Mouse (Mus musculus) heart, adult 2 months (tissue): Measurements from ENCODE around the gene Tnfrsf13c. TPM values are rescaled to one million over a fixed set of nuclear protein-coding genes. Genes with fewer than 3 reads are reported as not detected.
A peak's percentile ranks its signal among the peaks of the same experiment; 100 is the strongest.

Experiments used
- DNase-seq, 2 experiments: peaks; one replicate each; pipeline ENCODE4 v3.0.0; 2021
- H3K27ac ChIP-seq: fragments of 200-600 bp; 2 replicates; pipeline ENCODE4 v1.8.1; 2022
- H3K27me3 ChIP-seq: fragments of 200-500 bp; 2 replicates; pipeline ENCODE4 v1.6.1; 2012; ENCODE audit warnings: mild to moderate bottlenecking, low read length, inconsistent platforms, mixed read lengths; ENCODE audit not compliant: control insufficient read depth, insufficient read depth
- H3K36me3 ChIP-seq: fragments of 200-500 bp; 2 replicates; pipeline ENCODE4 v1.6.1; 2012; ENCODE audit warnings: low read length, inconsistent platforms; ENCODE audit not compliant: control insufficient read depth, insufficient read depth
- H3K4me1 ChIP-seq: fragments of 200-500 bp; 2 replicates; pipeline ENCODE4 v1.6.1; 2011; ENCODE audit warnings: low read length; ENCODE audit not compliant: control insufficient read depth, insufficient read depth
- H3K4me3 ChIP-seq: fragments of 200-600 bp; 2 replicates; pipeline ENCODE4 v1.8.1; 2022
- H3K79me2 ChIP-seq: fragments of 200-500 bp; replicated peaks from 2 replicates; pipeline ENCODE4 v1.6.1; 2012; ENCODE audit warnings: mild to moderate bottlenecking, inconsistent platforms, low read length, moderate library complexity, mixed read lengths; ENCODE audit not compliant: control insufficient read depth, insufficient read depth
- H3K9ac ChIP-seq: fragments of 200-500 bp; 2 replicates; pipeline ENCODE4 v1.6.1; 2012; ENCODE audit warnings: low read depth, mild to moderate bottlenecking, control low read depth, inconsistent platforms, low read length, mixed read lengths
- CTCF ChIP-seq: fragments of 200-600 bp; IDR thresholded peaks from 2 replicates; pipeline ENCODE4 v1.8.1; 2022; ENCODE audit warnings: antibody characterized with exemption, mild to moderate bottlenecking, moderate library complexity
- EP300 ChIP-seq: fragments of 200-500 bp; IDR thresholded peaks from 2 replicates; pipeline ENCODE4 v1.6.1; 2011; ENCODE audit warnings: low read depth, low read length, control low read depth; ENCODE audit not compliant: insufficient read depth
- POLR2A ChIP-seq: fragments of 200-500 bp; IDR thresholded peaks from 2 replicates; pipeline ENCODE4 v1.6.1; 2011; ENCODE audit warnings: mild to moderate bottlenecking, low read depth, low read length, control low read depth; ENCODE audit not compliant: insufficient read depth
- WGBS: fragments of 180-500 bp; shearing (Covaris S2); methylation state at CpG from one replicate; pipeline ENCODE4 v1.1.7; 2018; 5-methylcytosine and 5-hydroxymethylcytosine counted together
- intact Hi-C: fragments of 180-260 bp; cut with DNase I; formaldehyde crosslinking; loops from one replicate; pipeline ENCODE4 v1.15.1; 2025
- polyA plus RNA-seq: library from polyadenylated mRNA; depleted of rRNA; stranded (reverse); fragments of >200 nt; gene quantifications from 2 replicates; pipeline ENCODE4 v1.2.3, GENCODE M21; 2012
- total RNA-seq, 2 experiments: library from RNA; stranded (reverse); gene quantifications; 2 replicates each; pipeline ENCODE4 v1.2.3; 2021

Tnfrsf13c gene
- total and polyA plus RNA-seq, 3 experiments = 0.16 to 0.86 (median 0.18) TPM

- H3K79me2 ChIP-seq = no peaks in the 10 kb centered on the region
- 48% methylated on average over 26 of the region's 26 CpGs for WGBS
- TF ChIP-seq CTCF = no peak
- no peak for TF ChIP-seq POLR2A
- TF ChIP-seq EP300 = no peak
- peak in 1 of 2 experiments; percentile 62 for DNase-seq
- H3K36me3 ChIP-seq = no peaks in the 10 kb centered on the region
- no peak overlapping the region for H3K4me3 ChIP-seq
- H3K27ac ChIP-seq = no peak overlapping the region
- H3K9ac ChIP-seq = no peak overlapping the region
- intact Hi-C loops = no loop called here
- H3K27me3 ChIP-seq = peaks cover 3% of the 10 kb centered on the region; the same call in 1 of the 2 replicates
- H3K4me1 ChIP-seq = no peaks in the 10 kb centered on the region
These were observed 5.1 kb downstream of the Tnfrsf13c start for GRCm38 (mm10) chr15:82218778-82219666.

DNA sequence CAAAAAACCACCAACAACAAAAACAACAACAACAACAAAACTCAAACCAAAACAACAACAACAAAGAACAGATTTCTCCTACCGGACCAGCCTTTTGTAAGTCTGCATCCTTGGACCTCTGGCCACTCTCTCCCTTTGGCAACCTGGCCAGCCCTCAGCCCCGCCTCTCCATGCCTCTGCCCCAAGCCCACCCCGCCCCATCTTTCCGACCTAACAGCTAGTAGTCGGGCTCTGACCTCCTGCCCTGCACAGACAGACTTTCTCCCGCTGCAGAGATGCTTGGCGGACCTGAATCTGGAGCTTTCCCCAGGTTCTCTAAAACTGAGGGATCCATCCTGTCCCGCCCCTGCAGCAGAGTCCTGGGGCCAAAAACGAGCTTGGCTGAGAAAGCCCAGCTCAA, 6.2 kb downstream of the Tnfrsf13c start:
- Histone ChIP-seq H3K79me2 (no peaks in the 10 kb centered on the region), H3K4me3 (no peak overlapping the region), H3K36me3 (no peaks in the 10 kb centered on the region), H3K27me3 (peaks cover 5% of the 10 kb centered on the region; the same call in 1 of the 2 replicates), H3K27ac (no peak overlapping the region), H3K4me1 (no peaks in the 10 kb centered on the region), H3K9ac (no peak overlapping the region)
- intact Hi-C loops = no loop called here
- DNase-seq = no peak
- WGBS = 48% methylated on average over 9 of the region's 9 CpGs
- TF ChIP-seq POLR2A (no peak), CTCF (no peak), EP300 (no peak)

GRCm38 (mm10) chr15:82217039-82217438, 7.1 kb downstream of the Tnfrsf13c start:
- no peak overlapping the region for H3K27ac ChIP-seq
- no peak for DNase-seq
- WGBS = 28% methylated on average over 7 of the region's 7 CpGs
- TF ChIP-seq POLR2A (no peak), EP300 (no peak), CTCF (no peak)
- H3K27me3 ChIP-seq = peaks cover 10% of the 10 kb centered on the region
- no peak overlapping the region for H3K9ac ChIP-seq
- no peaks in the 10 kb centered on the region for H3K79me2 ChIP-seq
- H3K4me1 ChIP-seq = no peaks in the 10 kb centered on the region
- no peaks in the 10 kb centered on the region for H3K36me3 ChIP-seq
- intact Hi-C loops = no loop called here
- H3K4me3 ChIP-seq = no peak overlapping the region

DNA sequence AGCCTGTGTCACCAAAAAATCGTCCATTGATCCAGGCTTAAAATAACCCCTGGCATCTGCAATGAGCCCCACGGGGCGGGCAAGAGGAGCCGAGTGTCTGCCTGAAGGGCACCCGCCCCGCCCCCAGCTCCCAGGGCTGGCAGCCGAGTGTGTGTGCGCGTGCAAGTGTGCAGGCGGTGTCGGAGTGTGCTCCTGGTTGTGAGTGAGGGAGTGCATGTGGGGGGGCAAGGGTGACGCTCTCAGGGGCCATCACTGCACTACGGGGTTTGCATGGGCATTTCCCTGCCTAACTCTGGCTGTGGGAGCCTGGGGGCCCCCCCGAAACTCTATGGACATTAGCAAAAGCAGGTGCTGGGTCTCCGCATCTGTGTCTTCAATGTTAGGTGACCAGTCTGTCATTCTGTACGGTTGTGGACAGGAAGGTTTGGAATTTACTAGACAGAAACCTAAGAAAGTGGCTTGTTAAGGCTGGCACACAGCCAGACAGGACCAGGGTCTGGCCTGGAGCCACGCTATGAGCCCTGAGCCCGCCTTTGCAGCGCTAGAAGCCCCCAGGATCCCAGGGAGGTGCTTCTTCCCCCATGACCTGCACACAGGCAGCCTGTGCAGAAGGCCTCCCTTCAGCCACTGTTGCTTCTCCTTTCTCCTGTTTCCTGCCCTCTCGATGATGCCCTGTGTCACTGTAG, 7.9 kb downstream of the Tnfrsf13c start:
- H3K9ac ChIP-seq = no peak overlapping the region
- no peak for DNase-seq
- no peaks in the 10 kb centered on the region for H3K36me3 ChIP-seq
- H3K27ac ChIP-seq = no peak overlapping the region
- TF ChIP-seq CTCF = no peak
- no peak for TF ChIP-seq POLR2A
- TF ChIP-seq EP300 = no peak
- WGBS = 44% methylated on average over 20 of the region's 20 CpGs
- intact Hi-C loops = no loop called here
- no peaks in the 10 kb centered on the region for H3K4me1 ChIP-seq
- no peaks in the 10 kb centered on the region for H3K79me2 ChIP-seq
- peaks cover 14% of the 10 kb centered on the region for H3K27me3 ChIP-seq
- H3K4me3 ChIP-seq = no peak overlapping the region

DNA sequence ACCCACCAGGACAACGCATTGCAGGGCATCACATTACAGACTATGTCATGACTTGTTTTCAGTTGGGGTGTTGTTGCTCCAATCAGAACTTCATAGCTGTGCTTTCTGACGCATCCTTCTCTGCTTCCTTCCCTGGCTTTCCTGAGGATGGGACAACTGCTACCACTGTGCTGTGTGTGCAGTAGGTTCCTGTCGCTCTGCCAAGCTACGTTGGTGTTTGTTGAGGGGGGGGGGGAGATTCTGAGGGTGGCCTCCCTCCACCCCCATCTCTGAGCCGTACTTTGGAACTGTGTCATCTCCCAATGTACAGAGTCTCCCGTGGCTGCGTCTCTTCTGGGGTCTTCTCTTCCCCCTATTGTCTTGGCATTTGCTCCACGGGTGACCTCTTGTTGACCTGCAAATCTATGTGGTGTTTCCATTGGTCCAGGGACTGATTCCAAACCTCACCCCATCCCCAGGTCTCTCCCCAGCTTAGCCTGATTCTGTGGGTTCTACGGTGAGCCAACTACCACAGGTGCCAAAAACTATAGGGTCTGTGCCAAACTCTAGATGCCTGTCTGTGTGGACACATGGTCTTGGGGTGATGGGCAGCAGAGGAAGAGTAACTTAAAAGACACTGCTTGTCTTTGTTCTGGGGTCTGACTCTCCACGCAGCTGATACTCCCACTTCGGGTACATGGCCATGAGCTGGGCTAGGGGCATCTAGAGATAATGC, 8.7 kb downstream of the Tnfrsf13c start:
- no peak for TF ChIP-seq CTCF
- Histone ChIP-seq H3K27ac (no peak overlapping the region), H3K4me3 (no peak overlapping the region), H3K27me3 (peaks cover 14% of the 10 kb centered on the region), H3K9ac (no peak overlapping the region), H3K79me2 (no peaks in the 10 kb centered on the region), H3K4me1 (no peaks in the 10 kb centered on the region), H3K36me3 (no peaks in the 10 kb centered on the region)
- no peak for DNase-seq
- intact Hi-C loops = no loop called here
- 31% methylated on average over 11 of the region's 11 CpGs for WGBS
